Mouse (Mus musculus): ENCODE measurements around the gene 5330417C22Rik. TPM values are rescaled to one million over a fixed set of nuclear protein-coding genes. Genes with fewer than 3 reads are reported as not detected.

Gene 5330417C22Rik
- polyA plus RNA-seq (2017; shearing (Covaris generic)): 0.87 TPM

GRCm38 (mm10) chr3:108536517-108537260 lies at the start of gene 5330417C22Rik:
Gene 5330417C22Rik (minus strand): TSS chr3:108536536.

GRCm38 (mm10) chr3:108571443-108572294 lies 35.3 kb upstream of the 5330417C22Rik start, which contains the start of gene Taf13:
Gene Taf13 (plus strand): TSS chr3:108571698.

GRCm38 (mm10) chr3:108562133-108562730 lies 25.9 kb upstream of the 5330417C22Rik start, which contains the start of gene Tmem167b:
Gene Tmem167b (minus strand): TSS chr3:108562466.

GRCm38 (mm10) chr3:108533951-108534350 lies 2.4 kb downstream of the 5330417C22Rik start, which contains the start of gene 1700013F07Rik:
Gene 1700013F07Rik (plus strand): TSS chr3:108534150.

GRCm38 (mm10) chr3:108444698-108445365 lies 91.5 kb downstream of the 5330417C22Rik start, which contains the start of gene Sars:
Gene Sars (minus strand): TSS chr3:108445209.

GRCm38 (mm10) chr3:108414857-108415830 lies 121.2 kb downstream of the 5330417C22Rik start, which contains the start of gene Celsr2:
Gene Celsr2 (minus strand): TSS chr3:108415552.

Other genes with a start within 250 kb of the 5330417C22Rik start
- gene Mybphl, start 171.6 kb downstream of the 5330417C22Rik start, polyA plus RNA-seq (2017; shearing (Covaris generic)): not detected
- gene Psrc1, start 152.7 kb downstream of the 5330417C22Rik start, polyA plus RNA-seq (2017; shearing (Covaris generic)): 1.9 TPM
- gene Celsr2, start 121.0 kb downstream of the 5330417C22Rik start, polyA plus RNA-seq (2017; shearing (Covaris generic)): 0.72 TPM
- gene Sars, start 91.3 kb downstream of the 5330417C22Rik start, polyA plus RNA-seq (2017; shearing (Covaris generic)): 126 TPM
- gene 1700013F07Rik, start 2.4 kb downstream of the 5330417C22Rik start, polyA plus RNA-seq (2017; shearing (Covaris generic)): not detected
- gene Tmem167b, start 25.9 kb upstream of the 5330417C22Rik start, polyA plus RNA-seq (2017; shearing (Covaris generic)): 47.4 TPM
- 37.7 TPM for gene Taf13, start 35.2 kb upstream of the 5330417C22Rik start, polyA plus RNA-seq (2017; shearing (Covaris generic))
- gene Wdr47, start 54.7 kb upstream of the 5330417C22Rik start, polyA plus RNA-seq (2017; shearing (Covaris generic)): 15.1 TPM
- gene Clcc1, start 117.4 kb upstream of the 5330417C22Rik start, polyA plus RNA-seq (2017; shearing (Covaris generic)): 37.3 TPM
- 10.5 TPM for gene Gpsm2, start 185.8 kb upstream of the 5330417C22Rik start, polyA plus RNA-seq (2017; shearing (Covaris generic))
- gene Aknad1, start 203.1 kb upstream of the 5330417C22Rik start, polyA plus RNA-seq (2017; shearing (Covaris generic)): not detected

Data from effector memory CD4-positive, alpha-beta T cell, adult 7 months (primary cell).